Mouse (Mus musculus) forebrain, embryonic 11.5 days (tissue): Measurements from ENCODE around the gene Rsc1a1. TPM values are rescaled to one million over a fixed set of nuclear protein-coding genes. Genes with fewer than 3 reads are reported as not detected.

Experiments
- ATAC-seq: fragments of 200-750 bp; cut with Nextera tagmentation; replicated peaks from 2 replicates; pipeline ENCODE4 v1.8.0; 2017; ENCODE audit warnings: moderate TSS enrichment; ENCODE audit not compliant: low FRiP score
- DNase-seq: peaks from one replicate; pipeline ENCODE4 v3.0.0-alpha.2; 2017; ENCODE audit warnings: low spot score
- H3K27ac ChIP-seq: fragments of 300-500 bp; sonication (generic); 2 replicates; pipeline ENCODE4 v1.5.1; 2014; ENCODE audit warnings: low read depth, low read length
- H3K27me3 ChIP-seq: fragments of 300-500 bp; sonication (generic); 2 replicates; pipeline ENCODE4 v1.6.1; 2014; ENCODE audit warnings: mild to moderate bottlenecking, low read length, mixed read lengths; ENCODE audit not compliant: control insufficient read depth, insufficient read depth
- H3K36me3 ChIP-seq: fragments of 300-500 bp; sonication (generic); 2 replicates; pipeline ENCODE4 v1.6.1; 2014; ENCODE audit warnings: mild to moderate bottlenecking, low read length, moderate library complexity, mixed read lengths; ENCODE audit not compliant: control insufficient read depth, insufficient read depth
- H3K4me1 ChIP-seq: fragments of 300-500 bp; sonication (generic); replicated peaks from 2 replicates; pipeline ENCODE4 v1.6.1; 2014; ENCODE audit warnings: low read length, mixed read lengths; ENCODE audit not compliant: control insufficient read depth, insufficient read depth
- H3K4me2 ChIP-seq: fragments of 300-500 bp; sonication (generic); 2 replicates; pipeline ENCODE4 v1.6.1; 2014; ENCODE audit warnings: low read depth, mild to moderate bottlenecking, low read length, moderate library complexity, mixed read lengths; ENCODE audit not compliant: severe bottlenecking
- H3K4me3 ChIP-seq: fragments of 300-500 bp; sonication (generic); 2 replicates; pipeline ENCODE4 v1.5.1; 2014; ENCODE audit warnings: low read depth, low read length
- H3K9ac ChIP-seq: fragments of 300-500 bp; sonication (generic); 2 replicates; pipeline ENCODE4 v1.6.1; 2014; ENCODE audit warnings: low read length
- H3K9me3 ChIP-seq: fragments of 300-500 bp; sonication (generic); 2 replicates; pipeline ENCODE4 v1.6.1; 2016; ENCODE audit warnings: low read length, mixed read lengths; ENCODE audit not compliant: control insufficient read depth
- WGBS: fragments of 180-500 bp; shearing (Covaris S2); extraction: QIAGEN DNeasy Blood & Tissue Kit; methylation state at CpG from one replicate; pipeline ENCODE4 v1.1.7; 2014; 5-methylcytosine and 5-hydroxymethylcytosine counted together
- polyA plus RNA-seq: library from polyadenylated mRNA; unstranded; fragments of >200 nt; fragmentation: Nextera tagmentation; extraction: Ambion mirVana; gene quantifications from 2 replicates; pipeline ENCODE4 v1.2.1, GENCODE M21; 2014

Rsc1a1 gene
- polyA plus RNA-seq, 1 experiment from 2014 or later, result 2.4 TPM

- no peak for ATAC-seq
- no peak overlapping the region for H3K27ac ChIP-seq
- no peaks in the 10 kb centered on the region for H3K4me1 ChIP-seq
- 73% methylated on average over 7 of the region's 7 CpGs for WGBS
- no peaks in the 10 kb centered on the region for H3K9me3 ChIP-seq
- H3K27me3 ChIP-seq, result no peaks in the 10 kb centered on the region
- no peak overlapping the region for H3K4me3 ChIP-seq
- H3K4me2 ChIP-seq, result no peak overlapping the region
- no peak overlapping the region for H3K9ac ChIP-seq
- H3K36me3 ChIP-seq, result peaks cover 3% of the 10 kb centered on the region; the same call in 1 of the 2 replicates
- no peak for DNase-seq
Observed at GRCm38 (mm10) chr4:141643118-141643855, 42.1 kb downstream of the Rsc1a1 start.

- ATAC-seq (no peak), DNase-seq (no peak)
- H3K9me3 ChIP-seq, result no peaks in the 10 kb centered on the region
- H3K36me3 ChIP-seq, result peaks cover 3% of the 10 kb centered on the region; the same call in 1 of the 2 replicates
- no peak overlapping the region for H3K4me2 ChIP-seq
- no peaks in the 10 kb centered on the region for H3K27me3 ChIP-seq
- WGBS, result 91% methylated on average over 25 of the region's 25 CpGs
- no peaks in the 10 kb centered on the region for H3K4me1 ChIP-seq
- no peak overlapping the region for H3K4me3 ChIP-seq
- no peak overlapping the region for H3K9ac ChIP-seq
- no peak overlapping the region for H3K27ac ChIP-seq
Observed at GRCm38 (mm10) chr4:141641961-141642811, 43.2 kb downstream of the Rsc1a1 start.

- no peak overlapping the region for H3K4me3 ChIP-seq
- peaks cover 3% of the 10 kb centered on the region; the same call in 1 of the 2 replicates for H3K36me3 ChIP-seq
- no peak overlapping the region for H3K9ac ChIP-seq
- no peak overlapping the region for H3K4me2 ChIP-seq
- no peaks in the 10 kb centered on the region for H3K4me1 ChIP-seq
- H3K9me3 ChIP-seq, result no peaks in the 10 kb centered on the region
- DNase-seq (no peak), ATAC-seq (no peak)
- no peak overlapping the region for H3K27ac ChIP-seq
- no peaks in the 10 kb centered on the region for H3K27me3 ChIP-seq
- WGBS, result 87% methylated on average over 7 of the region's 7 CpGs
Observed at GRCm38 (mm10) chr4:141641353-141641771, 44.0 kb downstream of the Rsc1a1 start.

- Histone ChIP-seq H3K4me3 (no peak overlapping the region), H3K4me2 (no peak overlapping the region), H3K9me3 (no peaks in the 10 kb centered on the region), H3K27me3 (no peaks in the 10 kb centered on the region), H3K4me1 (no peaks in the 10 kb centered on the region), H3K9ac (no peak overlapping the region), H3K27ac (no peak overlapping the region), H3K36me3 (peaks cover 3% of the 10 kb centered on the region; the same call in 1 of the 2 replicates)
- no peak for DNase-seq
- 64% methylated on average over 11 of the region's 11 CpGs for WGBS
- no peak for ATAC-seq
Observed at GRCm38 (mm10) chr4:141639474-141639873, 45.9 kb downstream of the Rsc1a1 start.

- no peaks in the 10 kb centered on the region for H3K27me3 ChIP-seq
- H3K27ac ChIP-seq, result no peak overlapping the region
- H3K4me3 ChIP-seq, result no peak overlapping the region
- H3K4me1 ChIP-seq, result no peaks in the 10 kb centered on the region
- H3K36me3 ChIP-seq, result peaks cover 12% of the 10 kb centered on the region
- 95% methylated on average over 5 of the region's 5 CpGs for WGBS
- no peak overlapping the region for H3K4me2 ChIP-seq
- no peaks in the 10 kb centered on the region for H3K9me3 ChIP-seq
- H3K9ac ChIP-seq, result no peak overlapping the region
- DNase-seq, result no peak
- no peak for ATAC-seq
Observed at GRCm38 (mm10) chr4:141636693-141637092, 48.7 kb downstream of the Rsc1a1 start.

- Histone ChIP-seq H3K4me3 (no peak overlapping the region), H3K9me3 (no peaks in the 10 kb centered on the region), H3K27me3 (no peaks in the 10 kb centered on the region), H3K36me3 (peaks cover 13% of the 10 kb centered on the region), H3K4me1 (no peaks in the 10 kb centered on the region), H3K27ac (no peak overlapping the region), H3K4me2 (no peak overlapping the region), H3K9ac (no peak overlapping the region)
- ATAC-seq (no peak), DNase-seq (no peak)
- WGBS, result 86% methylated on average over 9 of the region's 9 CpGs
Observed at GRCm38 (mm10) chr4:141635991-141636390, 49.4 kb downstream of the Rsc1a1 start.

Other genes with a start within 250 kb of the Rsc1a1 start
- not detected in 2 replicates for gene Srarp, start 249.5 kb downstream of the Rsc1a1 start, polyA plus RNA-seq
- 50.8 and 55.7 TPM in 2 replicates for gene Zbtb17, start 240.9 kb downstream of the Rsc1a1 start, polyA plus RNA-seq
- 17.1 and 19.2 TPM in 2 replicates for gene Spen, start 147.0 kb downstream of the Rsc1a1 start, polyA plus RNA-seq
- 21.4 and 24.8 TPM in 2 replicates for gene Fblim1, start 79.5 kb downstream of the Rsc1a1 start, polyA plus RNA-seq
- 0.28 TPM in 1 of 2 replicates, not detected in the other for gene Tmem82, start 67.0 kb downstream of the Rsc1a1 start, polyA plus RNA-seq
- gene Slc25a34, start 61.8 kb downstream of the Rsc1a1 start, polyA plus RNA-seq, result 0.13 TPM in 1 of 2 replicates, not detected in the other
- gene Plekhm2, start 20.7 kb downstream of the Rsc1a1 start, polyA plus RNA-seq, result 4.2 and 4.6 TPM in 2 replicates
- 22.6 and 24.2 TPM in 2 replicates for gene Ddi2, start 37.8 kb upstream of the Rsc1a1 start, polyA plus RNA-seq
- gene Agmat, start 61.1 kb upstream of the Rsc1a1 start, polyA plus RNA-seq, result not detected in 2 replicates
- 4.2 and 4.3 TPM in 2 replicates for gene Dnajc16, start 105.3 kb upstream of the Rsc1a1 start, polyA plus RNA-seq
- gene Casp9, start 108.0 kb upstream of the Rsc1a1 start, polyA plus RNA-seq, result 20.4 and 21.2 TPM in 2 replicates
- gene Cela2a, start 140.6 kb upstream of the Rsc1a1 start, polyA plus RNA-seq, result not detected in 2 replicates
- not detected in 2 replicates for gene Ctrc, start 160.8 kb upstream of the Rsc1a1 start, polyA plus RNA-seq
- 43.4 and 45.3 TPM in 2 replicates for gene Efhd2, start 189.3 kb upstream of the Rsc1a1 start, polyA plus RNA-seq